Mouse (Mus musculus): ENCODE results near the gene Kif26b.

The Kif26b gene

DNA sequence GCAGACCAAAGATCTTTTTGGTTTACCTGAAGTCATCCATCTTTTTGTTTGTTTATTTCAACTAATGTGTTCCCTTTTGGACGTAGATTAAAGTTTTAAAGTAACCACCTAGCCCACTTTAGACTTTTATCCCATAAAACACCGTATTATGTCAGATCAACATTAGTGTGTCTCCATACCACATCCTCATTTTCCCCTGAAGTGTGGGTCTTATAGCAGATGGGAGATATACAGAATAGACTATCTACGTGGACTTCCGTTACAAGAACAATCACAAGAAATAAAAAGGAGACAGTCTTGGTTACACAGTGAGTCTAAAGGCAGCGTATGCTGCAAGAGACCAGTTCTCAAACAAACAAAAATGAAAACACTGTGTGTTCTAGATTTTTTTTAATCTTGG lies 185.3 kb downstream of the Kif26b start:
- DNase-seq (ENCODE audit: low read depth, low spot score): no peak

DNA sequence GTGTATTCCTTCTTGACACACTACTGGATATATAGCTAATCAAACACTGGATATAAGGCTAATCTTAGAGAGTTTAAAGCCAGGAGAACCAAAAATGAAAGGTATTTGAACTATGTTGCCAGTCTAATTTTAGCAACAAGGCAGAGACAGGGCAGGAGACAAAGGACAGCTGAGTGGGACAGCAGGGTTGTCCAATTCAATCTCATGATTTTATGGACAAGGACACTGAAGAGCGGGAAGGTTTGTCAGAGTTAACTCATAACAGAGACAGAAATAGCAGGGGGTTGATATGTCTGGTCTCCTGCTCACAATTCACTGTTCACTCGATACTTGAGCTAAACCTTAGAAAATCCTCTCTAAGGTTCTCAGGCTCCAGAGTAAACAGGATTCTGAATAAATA lies 187.5 kb downstream of the Kif26b start:
- DNase-seq (ENCODE audit: low read depth, low spot score): no peak

DNA sequence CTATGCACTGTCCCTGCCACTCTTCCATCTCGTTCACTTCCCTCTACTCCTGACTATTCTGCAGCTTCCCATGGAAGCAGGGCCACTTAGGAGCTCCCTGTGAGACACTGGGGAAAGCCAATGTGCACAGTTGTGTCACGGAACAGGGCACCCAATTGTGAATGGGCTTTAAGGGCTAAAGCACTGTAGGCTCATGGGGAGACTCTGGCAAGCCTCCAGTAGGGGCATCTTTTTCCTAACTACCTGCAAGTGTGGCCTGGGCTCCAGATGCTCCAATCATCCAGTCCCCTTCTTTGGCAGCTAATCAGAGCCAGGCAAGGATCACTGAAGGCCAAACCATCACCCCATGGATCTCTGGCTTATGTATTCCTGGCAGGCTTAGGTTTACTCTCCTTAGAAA lies 191.9 kb downstream of the Kif26b start:
- no peak for DNase-seq (ENCODE audit: low read depth, low spot score)

DNA sequence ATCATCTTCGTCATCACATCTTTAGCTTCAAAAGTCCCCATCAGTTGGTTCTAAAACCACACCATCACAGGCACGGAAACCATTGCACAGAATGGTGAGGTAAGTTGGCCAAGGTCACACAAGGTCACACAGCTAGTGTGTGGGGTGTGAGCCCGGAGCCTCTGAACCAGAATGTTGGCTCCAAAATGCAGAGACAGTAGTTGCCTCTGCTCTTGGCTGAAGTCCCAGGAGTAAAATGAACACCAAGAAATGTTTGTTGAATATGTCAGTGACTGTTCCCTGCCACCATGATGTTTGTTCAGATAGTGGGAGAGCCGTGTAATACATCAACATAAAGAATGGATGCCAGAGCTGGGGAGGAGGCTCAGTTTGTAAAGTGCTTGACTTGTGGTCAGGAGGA lies 193.9 kb downstream of the Kif26b start:
- DNase-seq (ENCODE audit: low read depth, low spot score): no peak

DNA sequence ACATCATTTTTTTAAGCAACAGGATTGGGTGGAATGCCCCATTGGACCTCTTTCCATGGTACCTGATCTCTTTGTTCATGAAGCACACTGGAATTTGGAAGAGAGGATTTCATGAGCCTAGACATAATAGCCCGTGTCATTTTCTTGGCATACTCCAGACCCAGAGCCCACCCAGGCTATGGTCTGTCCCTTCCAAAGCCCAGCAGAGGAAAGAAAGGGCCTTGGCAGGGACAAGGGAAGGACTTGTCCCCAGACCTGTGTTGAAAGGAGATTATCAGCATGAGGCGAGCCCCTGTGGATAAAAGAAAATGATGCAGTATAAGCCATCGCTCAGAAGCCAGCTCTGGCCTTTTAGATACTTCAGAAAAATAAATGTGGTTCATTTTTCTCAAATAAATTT lies 196.6 kb downstream of the Kif26b start:
- no peak for DNase-seq (ENCODE audit: low read depth, low spot score)

DNA sequence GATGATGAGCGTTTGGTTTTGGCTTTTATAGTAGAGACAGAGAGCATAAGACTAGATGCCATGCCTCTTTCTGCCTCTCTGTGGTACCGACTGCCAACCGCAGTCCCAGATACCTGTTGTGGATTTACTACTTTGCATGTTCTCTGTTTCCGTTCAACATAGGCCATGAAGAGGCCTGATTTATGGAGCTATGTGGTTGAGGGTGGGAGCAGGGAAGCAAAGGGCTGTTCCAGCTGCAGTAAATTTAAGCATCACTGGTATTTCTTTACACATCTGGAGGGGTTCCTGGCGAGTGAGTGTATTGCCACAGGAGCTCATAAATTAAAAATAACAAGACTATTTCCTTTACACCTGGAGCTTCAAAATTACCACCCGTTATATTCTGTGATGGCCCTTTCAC lies 199.3 kb downstream of the Kif26b start:
- peak; percentile 63 for DNase-seq (ENCODE audit: low read depth, low spot score)

DNA sequence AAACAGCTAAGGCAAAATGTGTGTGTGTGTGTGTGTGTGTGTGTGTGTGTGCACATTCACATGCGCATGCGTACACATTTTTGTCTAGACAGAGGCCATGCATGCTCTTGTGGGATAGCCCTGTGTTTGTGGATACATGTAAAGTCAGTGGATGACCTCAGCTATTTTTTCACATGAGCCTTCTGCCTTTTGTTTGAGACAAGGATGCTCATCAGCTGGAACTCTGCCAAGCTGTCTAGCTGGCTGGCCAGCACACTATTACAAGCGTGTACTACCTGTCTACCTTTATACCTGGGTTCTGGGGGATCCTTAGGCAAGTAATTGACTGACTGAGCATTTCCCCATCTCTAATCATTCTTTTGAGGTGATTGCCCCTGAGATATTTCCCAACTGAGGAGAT lies 201.3 kb downstream of the Kif26b start:
- no peak for DNase-seq (ENCODE audit: low read depth, low spot score)

DNA sequence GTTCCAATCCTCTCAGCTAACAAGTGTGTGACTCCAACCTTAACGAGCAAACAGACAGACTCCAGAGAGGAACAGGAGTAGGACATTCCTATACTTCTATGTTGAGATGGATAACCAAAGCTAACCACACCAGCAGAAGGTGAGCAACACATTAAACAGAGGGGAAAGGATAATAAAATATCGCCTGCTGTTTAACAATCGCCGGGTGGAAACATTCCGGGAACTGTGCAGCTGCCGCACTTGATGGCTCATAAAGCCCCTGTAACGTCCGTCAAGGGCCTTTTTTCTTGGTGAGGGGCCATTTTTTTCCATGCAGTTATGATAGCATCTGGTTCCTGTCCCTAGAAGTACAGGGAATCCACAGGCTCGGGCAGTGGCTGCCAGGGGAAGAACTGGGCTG lies 204.1 kb downstream of the Kif26b start:
- DNase-seq (ENCODE audit: low read depth, low spot score): peak; percentile 55

DNA sequence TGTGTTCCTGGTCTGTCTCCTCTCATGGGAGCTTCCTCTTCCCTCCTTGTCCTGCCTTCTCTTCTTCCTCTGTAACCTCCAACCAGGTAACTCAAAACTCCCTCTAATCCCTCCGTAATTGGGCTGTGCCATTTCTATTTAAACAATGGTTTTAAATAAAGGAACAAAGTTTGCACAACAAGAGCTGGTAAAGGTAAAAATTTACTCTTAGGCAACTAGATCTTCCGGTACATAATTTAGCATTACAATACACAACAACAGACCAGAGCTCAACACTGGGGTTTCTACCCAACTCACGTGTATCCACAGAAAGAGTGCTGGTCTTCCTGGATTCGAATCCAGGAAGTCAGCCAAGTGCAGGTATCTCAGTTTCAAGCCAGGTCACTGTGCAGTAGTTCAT lies 205.7 kb downstream of the Kif26b start:
- no peak for DNase-seq (ENCODE audit: low read depth, low spot score)

DNA sequence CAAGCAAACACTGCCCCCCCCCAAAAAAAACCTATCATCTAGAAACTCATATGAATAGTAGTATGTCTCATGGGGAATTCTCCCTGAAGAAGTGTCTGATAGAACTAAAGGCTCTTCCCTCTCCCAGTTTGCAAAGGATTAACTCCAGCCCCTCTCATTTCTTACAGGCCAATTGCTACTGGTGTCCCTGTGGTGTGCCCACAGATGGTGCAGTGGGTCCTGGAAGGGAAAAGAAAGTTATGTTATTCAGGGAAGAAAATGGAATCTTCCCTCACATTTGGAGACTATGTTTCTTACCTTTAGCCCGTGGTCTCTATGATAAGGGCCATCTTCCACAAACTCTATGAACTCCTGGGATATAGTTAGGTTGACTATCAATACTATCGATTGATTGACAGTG lies 208.0 kb downstream of the Kif26b start:
- DNase-seq (ENCODE audit: low read depth, low spot score): no peak

DNA sequence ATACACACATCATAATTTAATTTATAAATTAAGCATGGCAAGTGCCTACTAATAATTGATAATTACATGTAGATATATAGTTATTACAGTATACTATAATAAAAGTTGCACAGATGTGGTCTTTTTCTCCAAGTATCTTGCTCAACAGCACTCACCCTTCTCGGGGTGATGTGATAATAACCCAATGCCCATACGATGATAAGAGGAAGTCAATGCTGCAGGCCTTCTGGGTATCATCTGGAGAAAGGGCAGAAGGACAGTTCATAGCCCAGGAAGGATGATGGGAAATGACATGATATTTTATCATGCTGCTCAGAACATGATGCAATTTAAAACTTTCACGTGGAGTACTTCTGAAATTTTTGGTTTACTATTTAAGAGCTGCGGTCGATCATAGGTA lies 214.9 kb downstream of the Kif26b start:
- DNase-seq (ENCODE audit: low read depth, low spot score): no peak

DNA sequence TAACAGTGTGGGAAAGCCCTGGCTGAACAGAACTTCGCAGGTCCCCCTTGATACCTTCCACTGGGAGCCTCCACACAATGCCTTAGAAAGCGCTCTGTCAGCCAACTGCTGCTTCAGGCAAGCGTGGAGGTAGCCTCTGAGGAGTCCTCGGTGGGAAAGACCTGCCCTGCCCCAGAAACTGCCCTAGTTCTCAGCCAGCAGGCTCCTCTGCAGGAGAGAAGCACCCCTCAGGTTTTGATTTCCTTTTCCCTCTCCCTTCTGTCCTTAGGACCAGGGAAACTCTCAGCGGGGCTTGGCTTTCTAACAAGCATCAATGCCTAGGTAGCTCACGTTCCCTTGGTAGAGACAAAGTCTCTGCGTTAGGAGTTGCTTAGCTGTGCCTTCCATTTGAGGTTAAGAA lies 215.6 kb downstream of the Kif26b start:
- no peak for DNase-seq (ENCODE audit: low read depth, low spot score)

DNA sequence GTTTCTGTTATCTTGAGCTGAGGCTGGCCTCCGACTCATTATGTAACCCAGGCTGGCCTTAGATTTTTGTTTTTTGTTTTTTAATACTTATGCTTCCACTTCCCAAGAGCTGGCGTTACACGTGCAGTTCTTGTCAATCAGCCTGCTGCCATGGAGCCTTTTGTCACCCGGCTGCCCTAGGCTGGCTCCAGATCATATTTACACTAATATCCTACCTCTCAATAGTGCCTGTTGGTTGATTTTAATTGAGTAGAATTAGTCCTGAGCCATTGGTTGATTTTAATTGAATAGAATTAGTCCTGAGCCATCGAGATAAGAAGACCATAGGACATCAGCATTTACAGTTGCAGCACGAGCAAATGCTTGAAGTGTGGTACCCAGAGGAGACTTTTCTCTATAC lies 216.0 kb downstream of the Kif26b start:
- no peak for DNase-seq (ENCODE audit: low read depth, low spot score)

DNA sequence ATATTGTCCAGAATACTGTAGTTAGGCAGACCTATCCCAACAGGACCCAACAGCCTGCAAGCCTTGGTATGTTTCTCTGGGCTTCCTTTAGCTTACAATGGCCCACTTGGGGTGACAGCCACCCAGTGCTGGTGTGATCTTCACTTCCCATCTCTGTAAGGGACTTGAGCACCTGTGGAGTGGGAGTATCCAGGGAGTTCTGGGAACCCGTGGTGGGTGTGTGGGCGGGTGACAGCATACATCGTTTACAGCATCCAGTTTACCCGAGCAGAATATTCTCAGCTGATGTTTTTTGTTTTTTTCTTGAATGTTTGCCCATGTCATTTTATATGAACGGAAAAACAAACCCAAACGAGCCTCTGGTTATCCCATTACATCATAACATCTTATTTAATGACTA lies 216.5 kb downstream of the Kif26b start:
- DNase-seq (ENCODE audit: low read depth, low spot score): no peak

DNA sequence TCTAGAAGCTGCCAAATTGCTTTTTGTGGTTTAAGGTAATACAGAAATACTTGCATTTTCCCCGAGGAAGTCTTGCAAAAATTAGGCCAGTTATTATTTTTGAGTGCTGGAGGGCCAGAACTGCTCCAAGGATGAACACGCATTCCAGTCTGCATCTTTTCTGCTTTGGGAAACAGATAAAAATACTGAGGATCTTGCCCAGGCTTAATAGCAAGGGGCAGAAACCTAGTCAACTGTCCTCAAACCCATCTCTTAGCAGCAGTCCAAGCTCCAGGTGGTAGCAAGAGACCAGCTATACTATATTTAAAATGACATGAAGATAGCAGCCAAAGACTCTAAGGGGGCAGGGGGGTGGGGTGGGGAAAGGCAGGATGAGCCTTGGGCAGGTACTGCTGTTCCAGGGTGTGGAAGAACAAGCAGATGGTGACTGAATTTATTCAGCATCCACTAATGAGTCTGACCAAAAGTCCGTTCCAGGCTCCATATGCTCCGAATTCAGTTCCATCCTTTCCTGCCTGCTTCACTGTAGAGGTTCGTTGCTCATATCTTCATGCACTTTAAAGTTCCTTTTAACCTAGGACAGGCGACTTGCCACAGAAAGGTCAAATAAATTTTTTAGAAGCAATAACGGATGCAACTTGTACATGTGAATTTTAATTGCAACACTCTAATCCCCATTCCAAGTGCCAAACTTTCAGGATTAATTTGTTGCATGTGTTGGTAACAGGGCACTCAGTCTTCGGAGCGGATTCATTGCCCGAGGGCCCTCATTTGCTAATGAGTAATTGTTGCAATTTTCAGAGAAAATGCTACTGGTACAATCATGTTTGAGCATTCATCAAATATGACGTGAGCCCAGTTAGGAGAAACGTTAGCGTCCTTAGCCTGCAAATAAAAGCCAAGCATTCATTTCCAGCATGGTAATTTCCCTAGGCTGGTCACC lies 218.6 kb downstream of the Kif26b start:
- no peak for DNase-seq (ENCODE audit: low read depth, low spot score)

DNA sequence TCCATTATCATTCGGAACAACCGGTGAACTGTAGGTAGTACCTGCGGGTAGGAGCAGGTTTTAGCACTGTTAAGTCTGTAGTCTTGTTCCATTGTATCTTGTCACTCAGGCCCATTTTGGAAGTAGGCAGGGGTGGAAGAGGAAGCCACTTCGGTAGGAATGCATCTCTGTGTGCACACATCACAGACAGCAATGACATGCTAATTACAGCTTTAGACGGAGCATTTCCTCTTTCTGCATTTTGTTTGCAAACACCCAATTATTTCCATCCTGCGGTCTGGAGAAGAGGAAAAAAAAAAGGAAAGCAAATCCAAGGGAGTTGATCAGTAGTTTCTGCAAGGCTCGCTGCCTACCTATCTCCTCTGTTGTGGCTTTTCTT lies 219.3 kb downstream of the Kif26b start:
- DNase-seq (ENCODE audit: low read depth, low spot score): no peak

DNA sequence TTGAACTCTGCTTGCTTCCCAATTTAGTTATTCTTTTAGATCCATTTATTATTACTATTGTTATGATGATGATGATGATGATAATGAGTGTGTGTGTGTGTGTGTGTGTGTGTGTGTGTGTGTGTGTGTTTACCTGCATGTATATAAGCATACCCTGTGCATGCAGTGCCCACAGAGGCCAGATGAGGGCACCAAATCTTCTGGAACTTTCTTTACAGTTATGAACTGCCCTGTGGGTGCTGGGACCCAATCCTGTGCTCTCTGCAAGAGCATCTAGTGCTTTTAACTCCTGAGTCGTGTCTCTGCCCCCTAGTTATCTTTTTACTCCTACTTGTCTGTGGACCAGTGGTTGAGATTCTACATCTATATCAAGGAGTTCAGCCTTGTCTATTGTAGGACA lies 219.7 kb downstream of the Kif26b start:
- no peak for DNase-seq (ENCODE audit: low read depth, low spot score)

DNA sequence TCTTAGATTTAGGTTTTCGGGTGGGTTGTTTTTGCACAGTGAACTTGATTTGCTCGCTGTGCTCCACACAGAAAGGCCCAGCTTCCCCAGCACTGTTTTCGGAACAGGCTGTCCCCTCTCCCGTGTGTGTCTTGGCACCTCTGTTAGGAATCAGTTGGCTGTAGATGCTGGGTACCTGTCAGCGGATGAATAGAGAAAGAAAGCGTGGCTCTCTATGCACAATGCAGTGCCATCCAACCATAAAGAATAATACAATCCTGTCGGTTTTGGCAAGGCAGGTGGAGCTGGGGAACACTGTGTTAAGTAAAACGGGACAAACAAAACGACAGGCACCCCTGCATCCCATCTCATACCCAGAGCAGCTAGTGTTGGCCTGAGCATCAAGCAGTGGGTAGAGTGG lies 220.9 kb downstream of the Kif26b start:
- no peak for DNase-seq (ENCODE audit: low read depth, low spot score)

DNA sequence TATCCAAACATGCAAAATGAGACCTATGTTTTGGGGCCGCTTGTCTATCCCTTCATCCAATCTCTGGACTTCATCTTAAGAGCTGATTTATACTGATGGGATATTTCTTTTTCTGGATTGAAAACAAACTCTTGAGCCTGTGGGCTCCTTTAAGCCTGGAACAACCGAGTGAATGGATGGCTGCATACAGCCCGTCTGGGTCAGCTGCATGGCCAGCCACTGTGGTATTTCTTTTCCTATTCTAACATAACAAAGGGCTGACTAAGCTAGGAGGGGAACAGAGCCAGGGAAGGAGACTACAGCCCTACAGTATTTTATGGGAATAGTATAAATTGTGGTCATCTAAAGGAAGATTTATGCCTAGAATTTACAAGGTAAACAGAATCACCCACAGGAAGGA lies 229.5 kb downstream of the Kif26b start:
- DNase-seq (ENCODE audit: low read depth, low spot score): no peak

DNA sequence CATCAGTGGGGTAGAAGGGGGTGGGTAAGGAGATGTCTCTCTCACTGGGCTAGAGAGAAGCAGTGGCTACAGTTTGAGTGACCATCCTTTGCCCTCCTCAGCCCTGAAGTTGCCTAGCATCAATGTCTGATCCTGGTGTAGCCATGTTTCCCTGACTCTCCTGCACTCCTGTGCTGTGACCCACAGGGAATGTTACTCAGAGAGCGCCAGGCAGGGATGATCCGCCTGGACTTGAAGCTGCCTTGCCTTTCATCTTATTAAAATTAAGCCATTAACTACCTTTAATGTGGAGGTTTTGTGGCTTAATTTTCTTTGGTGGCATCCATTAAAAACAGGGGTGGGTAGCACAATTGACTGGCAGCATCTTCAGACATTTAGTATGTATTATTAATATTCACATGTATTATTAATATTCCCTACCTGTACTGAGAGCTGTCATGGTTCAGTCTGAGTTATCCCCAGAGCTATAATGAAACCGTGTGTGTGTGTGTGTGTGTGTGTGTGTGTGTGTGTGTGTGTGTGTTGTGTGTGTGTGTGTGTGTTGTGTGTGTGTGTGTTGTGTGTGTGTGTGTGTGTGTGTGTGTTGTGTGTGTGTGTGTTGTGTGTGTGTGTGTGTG lies 233.3 kb downstream of the Kif26b start:
- no peak for DNase-seq (ENCODE audit: low read depth, low spot score)

DNA sequence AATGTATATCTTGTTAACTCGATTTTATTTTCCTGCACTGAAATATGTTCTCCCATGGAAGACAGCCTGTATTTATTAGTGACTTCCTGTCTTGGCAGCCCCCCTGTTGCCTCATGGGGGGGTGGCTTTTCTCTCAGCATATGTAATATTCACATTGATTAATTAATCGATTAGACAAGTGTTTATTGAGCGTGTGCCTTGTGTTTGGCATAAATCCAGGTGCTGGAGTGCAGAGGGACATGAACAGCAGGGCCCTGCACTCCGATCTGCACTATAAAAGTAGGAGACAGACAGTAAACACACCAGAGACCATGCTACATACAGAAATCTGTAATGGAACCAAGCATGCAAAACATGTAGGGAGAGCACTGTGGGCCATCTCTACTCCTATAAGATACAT lies 236.0 kb downstream of the Kif26b start:
- no peak for DNase-seq (ENCODE audit: low read depth, low spot score)

DNA sequence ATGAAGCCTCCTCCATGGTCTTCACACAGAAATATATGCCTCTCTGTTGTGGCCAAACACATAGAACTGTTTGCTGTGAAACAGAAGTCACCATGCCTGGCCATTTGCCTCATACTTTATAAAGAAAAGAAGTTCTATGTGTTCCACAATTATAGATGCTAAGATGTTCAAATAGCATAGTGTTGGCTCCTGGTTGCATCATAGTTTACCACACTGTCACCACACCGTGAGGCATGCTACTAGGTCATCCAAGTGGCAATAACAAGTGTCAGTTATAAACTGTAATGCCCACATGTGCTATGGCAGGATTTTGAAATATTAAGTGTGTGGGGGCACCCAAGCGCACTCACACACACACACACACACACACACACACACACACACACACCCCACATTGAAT lies 236.7 kb downstream of the Kif26b start:
- no peak for DNase-seq (ENCODE audit: low read depth, low spot score)

DNA sequence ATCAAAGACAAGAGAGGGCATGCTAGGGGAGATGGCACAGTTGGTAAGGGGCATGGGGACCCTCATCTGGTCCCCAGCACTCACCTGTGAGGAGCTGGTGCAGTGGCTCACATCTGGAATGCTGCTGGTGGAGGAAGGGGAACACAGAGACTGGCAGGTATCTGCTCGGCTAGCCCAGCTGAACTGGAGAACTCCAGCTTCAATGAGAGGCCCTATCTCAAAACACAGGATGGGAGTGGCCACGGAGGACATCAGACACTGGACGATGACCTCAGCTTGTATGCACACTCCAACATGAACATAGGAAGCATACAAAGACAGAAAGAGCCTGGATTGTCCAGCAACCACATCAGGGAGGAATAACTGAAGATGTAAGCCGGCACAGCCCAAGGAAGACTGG lies 240.1 kb downstream of the Kif26b start:
- no peak for DNase-seq (ENCODE audit: low read depth, low spot score)

Measured in mesoderm, embryonic 11.5 days (tissue).